Mouse (Mus musculus) skeletal muscle tissue, adult 2 months (tissue): ENCODE measurements around the gene Fbxl17.
A peak's percentile ranks its signal among the peaks of the same experiment; 100 is the strongest.

Source experiments
- DNase-seq: peaks from one replicate; pipeline ENCODE4 v3.0.0-alpha.2; 2012; ENCODE audit warnings: low read depth, low spot score

Fbxl17 gene

GRCm38 (mm10) chr17:63220821-63221220, 279.0 kb downstream of the Fbxl17 start:
- no peak for DNase-seq

- no peak for DNase-seq
Observed at GRCm38 (mm10) chr17:63217016-63217415, 282.8 kb downstream of the Fbxl17 start.

GRCm38 (mm10) chr17:63212018-63212417, 287.8 kb downstream of the Fbxl17 start:
- no peak for DNase-seq

GRCm38 (mm10) chr17:63209151-63209550, 290.7 kb downstream of the Fbxl17 start:
- no peak for DNase-seq

- DNase-seq = no peak
Observed at GRCm38 (mm10) chr17:63208346-63208745, 291.5 kb downstream of the Fbxl17 start.

- no peak for DNase-seq
Observed at GRCm38 (mm10) chr17:63207714-63208113, 292.1 kb downstream of the Fbxl17 start.

GRCm38 (mm10) chr17:63205316-63205715, 294.5 kb downstream of the Fbxl17 start:
- DNase-seq = no peak

GRCm38 (mm10) chr17:63203582-63204190, 296.1 kb downstream of the Fbxl17 start:
- DNase-seq = no peak

GRCm38 (mm10) chr17:63198703-63199102, 301.1 kb downstream of the Fbxl17 start:
- no peak for DNase-seq

GRCm38 (mm10) chr17:63195496-63195895, 304.3 kb downstream of the Fbxl17 start:
- DNase-seq = no peak

GRCm38 (mm10) chr17:63193196-63193595, 306.6 kb downstream of the Fbxl17 start:
- DNase-seq = no peak

- no peak for DNase-seq
Observed at GRCm38 (mm10) chr17:63191345-63191744, 308.5 kb downstream of the Fbxl17 start.

GRCm38 (mm10) chr17:63189274-63189673, 310.5 kb downstream of the Fbxl17 start:
- DNase-seq = no peak

- peak; percentile 27 for DNase-seq
Observed at GRCm38 (mm10) chr17:63185531-63185930, 314.3 kb downstream of the Fbxl17 start.

GRCm38 (mm10) chr17:63184844-63185504, 314.8 kb downstream of the Fbxl17 start:
- no peak for DNase-seq

- no peak for DNase-seq
Observed at GRCm38 (mm10) chr17:63183431-63183830, 316.4 kb downstream of the Fbxl17 start.

- DNase-seq = no peak
Observed at GRCm38 (mm10) chr17:63181661-63182060, 318.2 kb downstream of the Fbxl17 start.

GRCm38 (mm10) chr17:63180042-63180441, 319.8 kb downstream of the Fbxl17 start:
- no peak for DNase-seq

GRCm38 (mm10) chr17:63178331-63178730, 321.5 kb downstream of the Fbxl17 start:
- DNase-seq = no peak

GRCm38 (mm10) chr17:63176411-63176810, 323.4 kb downstream of the Fbxl17 start:
- no peak for DNase-seq

- no peak for DNase-seq
Observed at GRCm38 (mm10) chr17:63172697-63173096, 327.1 kb downstream of the Fbxl17 start.

- no peak for DNase-seq
Observed at GRCm38 (mm10) chr17:63171890-63172491, 327.8 kb downstream of the Fbxl17 start.

- no peak for DNase-seq
Observed at GRCm38 (mm10) chr17:63171264-63171663, 328.6 kb downstream of the Fbxl17 start.
